Mouse (Mus musculus) bone marrow macrophage, adult 2 months (primary cell): ENCODE measurements around the gene Yy1.

Experiments used
- CTCF ChIP-seq: IDR thresholded peaks from 2 replicates; pipeline ENCODE4 v1.5.1; 2012; ENCODE audit warnings: low read depth, mild to moderate bottlenecking, low read length, moderate library complexity
- POLR2A ChIP-seq: IDR thresholded peaks from 2 replicates; pipeline ENCODE4 v1.6.1; 2012; ENCODE audit warnings: mild to moderate bottlenecking, low read depth, low read length, borderline replicate concordance

GRCm38 (mm10) chr12:108764917-108765678 is 27.7 kb upstream of the Yy1 start:
- TF ChIP-seq POLR2A (no peak), CTCF (no peak)
